Mouse (Mus musculus) embryonic facial prominence, embryonic 12.5 days (tissue): Measurements from ENCODE around the gene Gm10053. TPM values are rescaled to one million over a fixed set of nuclear protein-coding genes. Genes with fewer than 3 reads are reported as not detected.

Experiments used
- ATAC-seq: fragments of 200-750 bp; cut with Nextera tagmentation; 2 replicates; pipeline ENCODE4 v1.8.0; 2017; ENCODE audit not compliant: insufficient number of reproducible peaks, insufficient read depth, low FRiP score, low TSS enrichment
- H3K27ac ChIP-seq: fragments of 300-500 bp; sonication (generic); 2 replicates; pipeline ENCODE4 v1.5.1; 2016; ENCODE audit warnings: mild to moderate bottlenecking
- H3K27me3 ChIP-seq: fragments of 300-500 bp; sonication (generic); 2 replicates; pipeline ENCODE4 v1.6.1; 2016; ENCODE audit warnings: mild to moderate bottlenecking, moderate library complexity
- H3K36me3 ChIP-seq: fragments of 300-500 bp; sonication (generic); 2 replicates; pipeline ENCODE4 v1.6.1; 2016; ENCODE audit warnings: mild to moderate bottlenecking
- H3K4me1 ChIP-seq: fragments of 300-500 bp; sonication (generic); 2 replicates; pipeline ENCODE4 v1.6.1; 2016
- H3K4me2 ChIP-seq: fragments of 300-500 bp; sonication (generic); replicated peaks from 2 replicates; pipeline ENCODE4 v1.6.1; 2016; ENCODE audit warnings: mild to moderate bottlenecking, moderate library complexity
- H3K4me3 ChIP-seq: fragments of 300-500 bp; sonication (generic); 2 replicates; pipeline ENCODE4 v1.5.1; 2016; ENCODE audit warnings: mild to moderate bottlenecking
- H3K9ac ChIP-seq: fragments of 300-500 bp; sonication (generic); 2 replicates; pipeline ENCODE4 v1.6.1; 2016; ENCODE audit warnings: mild to moderate bottlenecking, moderate library complexity
- H3K9me3 ChIP-seq: fragments of 300-500 bp; sonication (generic); 2 replicates; pipeline ENCODE4 v1.6.1; 2016; ENCODE audit warnings: mild to moderate bottlenecking, moderate library complexity
- WGBS: fragments of 180-500 bp; shearing (Covaris S2); methylation state at CpG from one replicate; pipeline ENCODE4 v1.1.7; 2016; 5-methylcytosine and 5-hydroxymethylcytosine counted together
- polyA plus RNA-seq: library from polyadenylated mRNA; unstranded; fragments of >200 nt; fragmentation: Nextera tagmentation; extraction: Ambion mirVana; gene quantifications from 2 replicates; pipeline ENCODE4 v1.2.1, GENCODE M21; 2016

Gm10053 gene
- polyA plus RNA-seq, 1 experiment from 2014 or later, result 211 TPM

GRCm38 (mm10) chr19:24873873-24874272 lies 1.6 kb upstream of the Gm10053 start:
- H3K36me3 ChIP-seq, result no peaks in the 10 kb centered on the region
- WGBS, result 78% methylated on average over 2 of the region's 2 CpGs
- peaks cover 3% of the 10 kb centered on the region; the same call in 1 of the 2 replicates for H3K27me3 ChIP-seq
- no peak overlapping the region for H3K4me2 ChIP-seq
- H3K4me1 ChIP-seq, result peaks cover 15% of the 10 kb centered on the region
- no peak overlapping the region for H3K4me3 ChIP-seq
- no peak overlapping the region for H3K27ac ChIP-seq
- peaks cover 3% of the 10 kb centered on the region; the same call in 1 of the 2 replicates for H3K9me3 ChIP-seq
- no peak for ATAC-seq
- H3K9ac ChIP-seq, result no peak overlapping the region

- Histone ChIP-seq H3K4me3 (no peak overlapping the region), H3K27me3 (no peaks in the 10 kb centered on the region), H3K27ac (no peak overlapping the region), H3K4me1 (no peaks in the 10 kb centered on the region), H3K4me2 (no peak overlapping the region), H3K9ac (no peak overlapping the region), H3K9me3 (peaks cover 3% of the 10 kb centered on the region; the same call in 1 of the 2 replicates), H3K36me3 (no peaks in the 10 kb centered on the region)
- ATAC-seq, result no peak
- WGBS, result 63% methylated on average over 4 of the region's 4 CpGs
These were observed 5.8 kb downstream of the Gm10053 start for GRCm38 (mm10) chr19:24881237-24881636.

GRCm38 (mm10) chr19:24885504-24885903 lies 10.0 kb downstream of the Gm10053 start:
- no peaks in the 10 kb centered on the region for H3K36me3 ChIP-seq
- WGBS, result 13% methylated on average over 5 of the region's 5 CpGs
- no peak overlapping the region for H3K4me3 ChIP-seq
- no peaks in the 10 kb centered on the region for H3K4me1 ChIP-seq
- H3K9me3 ChIP-seq, result no peaks in the 10 kb centered on the region
- ATAC-seq, result no peak
- no peak overlapping the region for H3K4me2 ChIP-seq
- H3K27ac ChIP-seq, result no peak overlapping the region
- H3K27me3 ChIP-seq, result no peaks in the 10 kb centered on the region
- H3K9ac ChIP-seq, result no peak overlapping the region

GRCm38 (mm10) chr19:24886888-24887287 lies 11.4 kb downstream of the Gm10053 start:
- no peaks in the 10 kb centered on the region for H3K27me3 ChIP-seq
- H3K4me3 ChIP-seq, result no peak overlapping the region
- no peaks in the 10 kb centered on the region for H3K9me3 ChIP-seq
- ATAC-seq, result no peak
- H3K9ac ChIP-seq, result no peak overlapping the region
- no peak overlapping the region for H3K27ac ChIP-seq
- 68% methylated on average over 3 of the region's 3 CpGs for WGBS
- no peaks in the 10 kb centered on the region for H3K4me1 ChIP-seq
- H3K4me2 ChIP-seq, result no peak overlapping the region
- no peaks in the 10 kb centered on the region for H3K36me3 ChIP-seq

GRCm38 (mm10) chr19:24896536-24896935 lies 21.1 kb downstream of the Gm10053 start:
- H3K4me1 ChIP-seq, result peaks cover 18% of the 10 kb centered on the region
- no peak overlapping the region for H3K27ac ChIP-seq
- H3K9me3 ChIP-seq, result no peaks in the 10 kb centered on the region
- no peaks in the 10 kb centered on the region for H3K36me3 ChIP-seq
- no peak for ATAC-seq
- whole genome bisulfite sequencing, result 21% methylated on average over 4 of the region's 4 CpGs
- H3K4me3 ChIP-seq, result no peak overlapping the region
- H3K27me3 ChIP-seq, result peaks cover 53% of the 10 kb centered on the region
- H3K9ac ChIP-seq, result no peak overlapping the region
- no peak overlapping the region for H3K4me2 ChIP-seq

- no peak overlapping the region for H3K9ac ChIP-seq
- no peak for ATAC-seq
- peak overlapping the region; percentile 33 for H3K4me2 ChIP-seq
- H3K4me3 ChIP-seq, result peak overlapping the region; percentile 19
- 1% methylated on average over 57 of the region's 57 CpGs for WGBS
- peaks cover 18% of the 10 kb centered on the region for H3K4me1 ChIP-seq
- H3K27ac ChIP-seq, result no peak overlapping the region
- no peaks in the 10 kb centered on the region for H3K9me3 ChIP-seq
- H3K27me3 ChIP-seq, result peaks cover 60% of the 10 kb centered on the region
- no peaks in the 10 kb centered on the region for H3K36me3 ChIP-seq
These were observed 21.8 kb downstream of the Gm10053 start for GRCm38 (mm10) chr19:24897006-24897895.

- no peak for ATAC-seq
- H3K9ac ChIP-seq, result no peak overlapping the region
- H3K4me2 ChIP-seq, result peak overlapping the region; percentile 33; the same call in 1 of the 2 replicates
- H3K36me3 ChIP-seq, result no peaks in the 10 kb centered on the region
- no peak overlapping the region for H3K27ac ChIP-seq
- H3K4me3 ChIP-seq, result peak overlapping the region; percentile 19
- 2% methylated on average over 20 of the region's 20 CpGs for WGBS
- H3K4me1 ChIP-seq, result peaks cover 18% of the 10 kb centered on the region
- no peaks in the 10 kb centered on the region for H3K9me3 ChIP-seq
- peaks cover 66% of the 10 kb centered on the region for H3K27me3 ChIP-seq
These were observed 22.6 kb downstream of the Gm10053 start for GRCm38 (mm10) chr19:24897896-24898736.

GRCm38 (mm10) chr19:24898737-24899577 lies 23.5 kb downstream of the Gm10053 start:
- no peak for ATAC-seq
- Histone ChIP-seq H3K36me3 (no peaks in the 10 kb centered on the region), H3K9ac (no peak overlapping the region), H3K27ac (no peak overlapping the region), H3K4me2 (peak overlapping the region; percentile 71), H3K4me1 (peaks cover 18% of the 10 kb centered on the region), H3K4me3 (peak overlapping the region; percentile 39; the same call in 1 of the 2 replicates), H3K9me3 (no peaks in the 10 kb centered on the region), H3K27me3 (peaks cover 72% of the 10 kb centered on the region)
- 3% methylated on average over 34 of the region's 34 CpGs for WGBS

- Histone ChIP-seq H3K9ac (no peak overlapping the region), H3K9me3 (no peaks in the 10 kb centered on the region), H3K4me3 (peak overlapping the region; percentile 39), H3K4me1 (peaks cover 18% of the 10 kb centered on the region), H3K36me3 (no peaks in the 10 kb centered on the region), H3K27ac (no peak overlapping the region), H3K4me2 (peak overlapping the region; percentile 71), H3K27me3 (peaks cover 77% of the 10 kb centered on the region)
- ATAC-seq, result peak; percentile 47; the same call in 1 of the 2 replicates
- WGBS, result under 1% methylated on average over 84 of the region's 84 CpGs
These were observed 24.4 kb downstream of the Gm10053 start for GRCm38 (mm10) chr19:24899578-24900544.

GRCm38 (mm10) chr19:24900581-24901220 lies 25.2 kb downstream of the Gm10053 start, which contains the start of gene Foxd4:
Foxd4 (minus strand) TSS chr19:24901197.
- Histone ChIP-seq H3K27ac (no peak within 1 kb of the TSS), H3K9ac (no peak within 1 kb of the TSS), H3K4me1 (peaks cover 18% of the 10 kb centered on the region), H3K4me2 (peak within 1 kb of the TSS; percentile 71), H3K27me3 (peaks cover 73% of the 10 kb centered on the region), H3K4me3 (peak within 1 kb of the TSS; percentile 39), H3K36me3 (no peaks in the 10 kb centered on the region), H3K9me3 (no peaks in the 10 kb centered on the region)
- ATAC-seq, result no peak
- WGBS, result under 1% methylated on average over 27 of the region's 27 CpGs
